Mouse (Mus musculus) 3T3-L1 (cell line): ENCODE measurements around the gene 1700125H20Rik.

ENCODE experiments used
- DNase-seq: peaks from one replicate; pipeline ENCODE4 v3.0.0-alpha.2; 2015; ENCODE audit warnings: low read depth, low spot score

1700125H20Rik gene

GRCm38 (mm10) chr11:85184082-85184481 is 13.9 kb downstream of the 1700125H20Rik start:
- DNase-seq, result peak; percentile 62

GRCm38 (mm10) chr11:85184839-85185238 is 14.6 kb downstream of the 1700125H20Rik start:
- DNase-seq, result no peak

DNA sequence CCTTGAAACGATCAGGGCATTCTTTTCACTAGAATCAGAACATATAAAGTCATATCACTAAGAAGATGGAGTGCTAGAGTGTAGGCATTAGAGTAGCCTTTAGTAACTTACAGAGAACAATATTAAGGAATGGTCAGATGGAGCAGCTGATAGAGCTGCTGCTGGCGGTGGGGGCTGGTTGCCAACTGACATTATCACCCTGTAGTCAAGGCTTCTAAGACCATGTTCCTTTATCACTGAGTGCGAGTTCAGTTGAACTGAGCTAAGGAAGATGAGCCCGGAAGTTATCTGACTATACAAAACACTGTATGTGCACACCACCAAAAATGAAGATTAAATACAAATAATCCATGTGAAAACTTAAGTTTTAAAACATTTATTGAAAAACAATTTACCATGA is 18.9 kb downstream of the 1700125H20Rik start:
- DNase-seq, result no peak

DNA sequence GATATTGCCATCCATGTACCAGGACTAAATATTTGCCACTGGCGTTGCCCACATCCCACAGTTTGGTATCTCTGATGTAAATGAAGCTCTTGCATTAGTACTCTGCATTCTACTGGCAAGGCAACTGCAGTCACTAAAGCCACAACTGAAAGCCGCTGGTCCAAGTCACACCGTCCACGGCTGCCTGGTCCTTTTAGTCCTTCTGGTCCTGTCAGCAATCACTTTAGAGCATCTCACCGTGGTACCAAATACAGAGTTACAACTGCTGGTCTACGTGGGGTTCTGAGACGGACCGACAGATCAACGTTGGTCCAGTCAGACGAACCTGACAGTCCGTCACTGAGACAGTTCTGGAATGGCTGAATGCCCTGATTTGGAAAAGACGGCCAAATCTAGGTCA is 20.5 kb downstream of the 1700125H20Rik start:
- DNase-seq, result no peak

GRCm38 (mm10) chr11:85194206-85194605 is 24.0 kb downstream of the 1700125H20Rik start:
- DNase-seq, result no peak

DNA sequence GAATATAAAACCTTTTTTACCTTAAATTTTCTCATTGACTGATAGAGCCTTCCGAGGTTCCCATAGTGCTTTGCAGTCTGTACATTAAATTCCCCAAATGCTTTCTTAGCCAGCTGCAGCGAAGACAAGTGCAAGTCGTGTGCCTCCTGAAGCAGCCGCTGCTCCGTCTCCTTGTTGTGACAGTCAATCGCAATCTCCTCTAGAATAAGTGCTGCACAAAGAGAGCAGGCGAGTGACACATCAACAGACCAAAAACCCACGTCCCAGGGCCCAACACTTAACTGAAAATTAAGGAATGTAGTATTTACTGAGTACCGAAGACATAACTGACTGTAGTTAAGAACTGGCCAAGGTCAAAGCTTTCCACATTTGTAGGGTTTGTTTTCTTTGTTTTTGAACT is 25.8 kb downstream of the 1700125H20Rik start:
- no peak for DNase-seq

DNA sequence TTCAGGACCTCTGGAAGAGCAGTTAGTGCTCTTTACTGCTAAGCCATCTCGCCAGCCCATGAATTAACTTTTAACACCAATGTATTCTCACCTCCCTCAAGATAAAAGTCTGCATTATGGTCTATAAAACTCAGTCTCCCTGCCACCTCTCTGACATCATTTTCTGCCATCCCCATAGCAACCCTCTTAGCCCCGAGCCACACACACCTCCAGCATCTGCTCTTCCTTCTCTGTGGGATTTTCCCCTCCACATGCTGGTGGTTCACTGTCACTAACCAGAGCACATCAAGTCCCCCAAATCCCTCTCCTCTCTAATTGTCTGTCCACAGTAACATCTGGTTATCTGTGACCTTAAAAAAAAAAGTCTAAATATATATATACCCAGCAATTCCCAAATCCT is 28.7 kb downstream of the 1700125H20Rik start:
- no peak for DNase-seq

GRCm38 (mm10) chr11:85206231-85206630 is 36.0 kb downstream of the 1700125H20Rik start:
- no peak for DNase-seq

- no peak for DNase-seq
Observed at GRCm38 (mm10) chr11:85211151-85211550, 40.9 kb downstream of the 1700125H20Rik start.

DNA sequence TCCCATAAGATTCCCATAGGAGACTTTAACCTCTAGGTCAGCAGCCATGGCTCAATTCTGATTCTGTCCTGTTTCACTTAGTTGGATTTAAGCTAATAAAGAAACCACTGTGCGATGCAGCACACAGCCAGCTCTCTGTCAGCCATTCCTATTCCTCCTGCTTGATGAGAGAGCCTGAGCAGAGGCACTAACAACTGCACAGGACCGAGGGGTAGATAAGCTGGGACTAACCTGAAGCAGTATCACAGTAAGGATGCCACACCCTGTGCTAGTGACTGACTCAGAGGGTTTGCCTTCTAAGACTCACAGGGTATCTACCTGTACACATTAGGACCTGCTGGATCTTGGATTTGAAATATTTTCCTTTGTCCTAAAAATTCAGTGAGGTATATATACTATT is 43.0 kb downstream of the 1700125H20Rik start:
- no peak for DNase-seq

GRCm38 (mm10) chr11:85214679-85215078 is 44.5 kb downstream of the 1700125H20Rik start:
- no peak for DNase-seq

DNA sequence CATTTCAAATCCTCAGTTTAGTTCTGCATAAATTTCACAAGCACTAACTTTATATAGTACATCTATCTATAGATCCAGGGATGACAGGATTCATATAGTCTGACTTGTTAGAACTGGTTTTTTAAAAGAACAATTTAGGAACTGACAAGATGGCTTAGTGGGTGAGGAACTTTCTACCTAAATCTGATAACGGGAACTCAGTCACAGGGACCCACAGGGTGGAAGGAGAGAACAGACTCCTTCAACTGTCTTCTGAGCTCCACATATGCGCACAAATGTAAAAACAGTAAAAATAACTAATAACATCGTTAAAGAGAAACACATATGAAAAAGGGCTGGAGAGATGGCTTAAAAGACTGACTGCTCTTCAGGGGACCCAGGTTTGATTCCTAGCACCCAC is 48.8 kb downstream of the 1700125H20Rik start:
- DNase-seq, result no peak

GRCm38 (mm10) chr11:85222561-85222960 is 52.4 kb downstream of the 1700125H20Rik start:
- no peak for DNase-seq

GRCm38 (mm10) chr11:85223248-85223647 is 53.0 kb downstream of the 1700125H20Rik start:
- peak; percentile 47 for DNase-seq
